Mouse (Mus musculus): ENCODE measurements at regions not wholly inside any gene's neighbourhood (a gene's known extent, or its start where the extent isn't known, plus 50 kb on each side); places are given as distances from the start of the nearest gene placed in this dataset.
A peak's percentile ranks its signal among the peaks of the same experiment; 100 is the strongest.

GRCm38 (mm10) chr2:169035315-169035714, 79.9 kb upstream of the Zfp64 start:
- peak; percentile 63 for DNase-seq (ENCODE audit: low spot score)

- DNase-seq (ENCODE audit: low spot score) = no peak
Measured at GRCm38 (mm10) chr2:169033997-169034396, 78.6 kb upstream of the Zfp64 start.

- no peak for DNase-seq (ENCODE audit: low spot score)
Measured at GRCm38 (mm10) chr2:169033181-169033580, 77.8 kb upstream of the Zfp64 start.

GRCm38 (mm10) chr2:169028531-169029114, 73.2 kb upstream of the Zfp64 start:
- no peak for DNase-seq (ENCODE audit: low spot score)

GRCm38 (mm10) chr2:169019037-169019436, 63.6 kb upstream of the Zfp64 start:
- no peak for DNase-seq (ENCODE audit: low spot score)

- no peak for DNase-seq (ENCODE audit: low spot score)
Measured at GRCm38 (mm10) chr2:169010271-169010670, 54.9 kb upstream of the Zfp64 start.

GRCm38 (mm10) chr2:169008756-169009155, 53.4 kb upstream of the Zfp64 start:
- DNase-seq (ENCODE audit: low spot score) = peak; percentile 27

GRCm38 (mm10) chr2:169008333-169008732, 52.9 kb upstream of the Zfp64 start:
- DNase-seq (ENCODE audit: low spot score) = no peak

- DNase-seq (ENCODE audit: low spot score) = no peak
Measured at GRCm38 (mm10) chr2:169006549-169006948, 51.2 kb upstream of the Zfp64 start.

GRCm38 (mm10) chr2:169005810-169006209, 50.4 kb upstream of the Zfp64 start:
- DNase-seq (ENCODE audit: low spot score) = no peak

Data from embryo, embryonic 10 days (tissue).